Mouse (Mus musculus) lung, postnatal 25 days (tissue): Measurements from ENCODE around the gene Hoxd10.

Experiments
- DNase-seq: peaks from one replicate; pipeline ENCODE4 v3.0.0; 2022; ENCODE audit warnings: low spot score

Gene Hoxd10

GRCm38 (mm10) chr2:74681594-74682531, 9.9 kb upstream of the Hoxd10 start:
- no peak for DNase-seq

- DNase-seq: no peak
Measured at GRCm38 (mm10) chr2:74682796-74683195, 8.9 kb upstream of the Hoxd10 start.

- no peak for DNase-seq
Measured at GRCm38 (mm10) chr2:74683471-74683951, 8.2 kb upstream of the Hoxd10 start.

GRCm38 (mm10) chr2:74684106-74684505, 7.6 kb upstream of the Hoxd10 start:
- no peak for DNase-seq

GRCm38 (mm10) chr2:74685059-74685603, 6.6 kb upstream of the Hoxd10 start:
- no peak for DNase-seq

- peak; percentile 46 for DNase-seq
Measured at GRCm38 (mm10) chr2:74686301-74686987, 5.3 kb upstream of the Hoxd10 start.

GRCm38 (mm10) chr2:74686988-74687697, 4.6 kb upstream of the Hoxd10 start:
- DNase-seq: no peak

GRCm38 (mm10) chr2:74687698-74688555, 3.8 kb upstream of the Hoxd10 start:
- DNase-seq: no peak

- DNase-seq: no peak
Measured at GRCm38 (mm10) chr2:74688795-74689573, 2.7 kb upstream of the Hoxd10 start.

GRCm38 (mm10) chr2:74689574-74690337, 2.0 kb upstream of the Hoxd10 start:
- DNase-seq: no peak

- no peak for DNase-seq
Measured at GRCm38 (mm10) chr2:74690338-74690716, 1.4 kb upstream of the Hoxd10 start.

- no peak for DNase-seq
Measured at GRCm38 (mm10) chr2:74691995-74692807, 477 bp downstream of the Hoxd10 start.

GRCm38 (mm10) chr2:74692808-74693431, 1.2 kb downstream of the Hoxd10 start:
- no peak for DNase-seq

GRCm38 (mm10) chr2:74693432-74693827, 1.7 kb downstream of the Hoxd10 start:
- DNase-seq: no peak

- no peak for DNase-seq
Measured at GRCm38 (mm10) chr2:74694066-74694465, 2.3 kb downstream of the Hoxd10 start.

- no peak for DNase-seq
Measured at GRCm38 (mm10) chr2:74695383-74695782, 3.7 kb downstream of the Hoxd10 start.

- DNase-seq: no peak
Measured at GRCm38 (mm10) chr2:74695813-74696430, 4.2 kb downstream of the Hoxd10 start.
